Mouse (Mus musculus) lung, postnatal 36 days (tissue): ENCODE results near the gene Dnajc3.
A peak's percentile ranks its signal among the peaks of the same experiment; 100 is the strongest.

Source experiments
- DNase-seq: peaks from one replicate; pipeline ENCODE4 v3.0.0; 2022; ENCODE audit warnings: mixed read lengths

Gene Dnajc3

DNA sequence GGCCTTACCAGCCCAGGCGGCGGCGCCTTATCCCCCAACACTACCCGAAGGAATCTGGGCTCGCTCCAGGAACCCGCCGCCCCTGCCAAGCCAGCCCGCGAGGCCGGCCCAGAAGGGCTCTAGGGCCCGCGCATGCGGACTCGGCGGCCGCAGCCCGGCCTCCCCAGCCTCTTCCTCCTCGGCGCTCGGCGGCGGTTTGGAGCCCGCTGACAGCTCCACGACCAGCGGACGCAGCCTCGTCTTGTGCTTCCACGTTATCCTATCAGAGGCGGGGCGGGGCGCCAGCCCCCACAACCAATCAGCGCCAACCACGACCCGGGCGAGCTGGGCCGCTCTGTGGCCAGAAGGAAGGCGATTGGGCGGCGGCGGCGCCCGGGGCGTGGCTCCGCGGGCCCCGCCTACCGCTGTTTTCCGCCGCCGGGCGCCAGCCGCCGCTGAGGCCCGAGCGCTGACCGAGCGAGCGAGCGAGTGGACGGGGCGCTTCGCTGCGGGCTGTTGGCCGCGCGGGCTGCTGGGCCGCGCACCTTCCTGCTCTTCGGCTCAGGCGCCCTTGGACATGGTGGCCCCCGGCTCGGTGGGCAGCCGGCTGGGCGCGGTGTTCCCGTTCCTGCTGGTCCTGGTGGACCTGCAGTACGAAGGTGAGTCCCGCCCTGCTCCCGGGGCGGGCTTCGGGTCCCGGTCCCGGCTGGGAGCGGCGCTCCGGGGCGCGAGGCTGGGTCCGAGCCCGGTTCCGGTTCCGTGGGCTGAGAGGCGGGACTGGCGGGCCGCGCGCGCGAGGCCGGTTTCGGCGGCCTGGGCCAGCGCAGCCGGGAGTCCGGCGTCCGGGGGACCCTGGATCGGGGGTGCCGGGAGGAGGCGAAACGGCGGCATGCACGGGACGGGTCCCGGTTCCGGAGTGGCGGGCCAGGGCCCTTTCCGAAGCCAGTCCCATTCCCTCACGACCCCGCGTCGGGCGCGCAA is at the start of gene Dnajc3:
Dnajc3 (plus strand) TSS at position 444 of the 960 bp plus-strand sequence.
- peak; percentile 100 for DNase-seq

DNA sequence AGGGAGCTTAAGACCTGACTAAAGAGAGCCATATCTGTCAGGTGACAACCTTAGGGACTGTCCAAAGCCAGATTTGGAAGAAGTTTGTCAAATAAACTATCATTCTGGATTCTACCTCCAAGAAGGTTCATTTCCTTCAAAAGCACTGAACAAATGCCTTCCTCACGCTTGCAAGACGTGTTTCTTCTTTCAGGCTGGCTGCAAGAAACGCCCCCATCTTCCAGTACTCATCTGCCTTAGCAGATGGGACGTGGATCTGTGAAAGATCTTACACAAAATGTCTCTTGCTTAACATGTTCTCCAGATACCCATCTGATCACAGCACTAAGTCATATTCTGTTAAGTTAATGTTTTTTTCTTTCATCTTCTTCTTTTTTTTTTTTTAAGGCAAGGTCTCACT is 47.7 kb upstream of the Dnajc3 start:
- no peak for DNase-seq

DNA sequence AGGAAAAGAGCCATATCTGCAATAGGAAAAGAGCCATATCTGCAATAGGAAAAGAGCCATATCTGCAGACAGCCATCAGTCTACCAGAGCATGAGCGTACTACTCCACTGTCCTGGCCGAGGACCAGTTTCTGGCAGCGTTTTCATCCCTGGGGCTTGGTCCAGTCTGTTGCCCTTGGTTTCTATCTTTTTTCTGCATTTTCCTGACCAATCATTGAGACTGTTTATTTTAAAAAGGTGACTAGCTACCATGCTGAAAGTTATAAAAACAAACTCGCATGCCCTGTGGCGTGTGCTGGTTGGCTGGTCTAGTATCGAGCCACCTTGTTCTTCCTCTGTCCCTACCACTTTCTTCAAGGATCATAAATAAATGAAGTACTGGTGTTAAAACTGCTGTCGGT is 42.5 kb upstream of the Dnajc3 start:
- no peak for DNase-seq

DNA sequence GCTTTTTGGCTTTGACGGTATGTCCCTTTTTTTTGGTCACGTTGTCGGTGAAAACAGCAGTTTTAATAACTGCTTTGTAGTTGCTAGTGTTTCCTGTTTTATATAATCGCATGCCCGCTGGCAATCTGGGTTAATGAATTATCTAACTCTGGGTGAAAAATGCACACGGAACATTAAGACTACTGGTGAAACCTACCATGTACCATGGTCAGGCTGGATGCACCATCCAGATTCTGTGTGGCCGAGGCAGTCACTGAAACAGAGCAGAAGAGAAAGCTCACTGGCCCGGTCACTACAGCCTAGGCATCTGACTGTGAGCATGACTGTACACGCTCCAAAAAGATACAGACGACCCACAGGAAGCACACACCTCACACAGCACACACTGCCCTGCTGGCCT is 42.1 kb upstream of the Dnajc3 start:
- no peak for DNase-seq

DNA sequence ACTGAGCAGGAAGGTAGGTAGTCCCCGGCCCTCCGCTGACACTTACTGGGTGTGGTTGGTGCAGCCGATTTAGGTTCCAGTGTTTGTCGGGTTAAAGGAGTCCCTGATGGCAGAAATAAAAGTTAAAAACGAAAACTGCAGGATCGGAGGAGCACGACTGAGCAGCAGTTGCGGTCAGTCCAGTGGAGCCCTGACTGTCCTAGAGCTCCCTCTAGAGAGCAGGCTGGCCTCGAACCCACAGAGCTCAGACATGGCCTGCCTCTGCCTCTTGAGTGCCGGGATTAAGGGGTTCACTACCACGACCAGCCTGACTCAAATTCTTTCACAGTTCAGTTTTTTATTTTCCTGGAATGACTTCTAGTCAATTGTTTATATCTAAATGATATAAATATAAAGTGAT is 37.8 kb upstream of the Dnajc3 start:
- no peak for DNase-seq

DNA sequence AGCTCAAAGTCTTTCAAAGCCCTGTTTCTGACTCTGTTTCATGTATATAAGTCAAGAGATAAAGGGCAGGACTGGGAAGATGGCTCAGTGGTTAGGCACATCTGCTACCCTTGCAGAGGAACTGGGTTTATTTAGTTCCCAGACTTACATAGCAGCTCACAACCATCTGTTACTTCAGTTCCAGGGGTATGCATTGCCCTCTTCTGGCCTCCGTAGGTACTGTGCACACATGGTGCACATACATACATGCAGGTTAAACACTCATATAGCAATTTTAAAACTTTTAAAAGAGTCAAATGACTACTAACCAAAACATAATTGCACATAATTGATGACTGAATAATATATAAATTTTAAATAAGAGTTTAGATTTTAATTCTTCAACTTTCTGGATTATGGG is 36.9 kb upstream of the Dnajc3 start:
- DNase-seq: no peak

DNA sequence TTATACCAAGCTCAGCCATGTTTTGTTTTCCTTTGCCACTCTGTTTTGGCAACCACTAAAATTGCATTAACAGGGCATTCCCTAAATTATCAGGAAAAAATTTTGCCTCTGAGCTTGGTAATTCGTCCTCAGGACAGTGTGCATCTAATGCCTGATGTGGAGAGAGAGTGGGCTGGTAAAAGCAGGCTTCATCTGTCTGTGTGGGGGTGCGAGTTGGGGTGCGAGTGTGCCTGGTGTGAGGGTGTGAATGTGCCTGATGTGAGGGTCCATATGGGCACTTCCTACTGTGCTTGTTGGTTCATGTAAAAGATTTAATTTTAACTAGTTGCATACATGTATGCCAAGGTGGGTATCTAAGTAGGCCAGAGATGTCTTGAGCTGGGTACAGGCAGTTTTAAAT is 34.4 kb upstream of the Dnajc3 start:
- DNase-seq: no peak

DNA sequence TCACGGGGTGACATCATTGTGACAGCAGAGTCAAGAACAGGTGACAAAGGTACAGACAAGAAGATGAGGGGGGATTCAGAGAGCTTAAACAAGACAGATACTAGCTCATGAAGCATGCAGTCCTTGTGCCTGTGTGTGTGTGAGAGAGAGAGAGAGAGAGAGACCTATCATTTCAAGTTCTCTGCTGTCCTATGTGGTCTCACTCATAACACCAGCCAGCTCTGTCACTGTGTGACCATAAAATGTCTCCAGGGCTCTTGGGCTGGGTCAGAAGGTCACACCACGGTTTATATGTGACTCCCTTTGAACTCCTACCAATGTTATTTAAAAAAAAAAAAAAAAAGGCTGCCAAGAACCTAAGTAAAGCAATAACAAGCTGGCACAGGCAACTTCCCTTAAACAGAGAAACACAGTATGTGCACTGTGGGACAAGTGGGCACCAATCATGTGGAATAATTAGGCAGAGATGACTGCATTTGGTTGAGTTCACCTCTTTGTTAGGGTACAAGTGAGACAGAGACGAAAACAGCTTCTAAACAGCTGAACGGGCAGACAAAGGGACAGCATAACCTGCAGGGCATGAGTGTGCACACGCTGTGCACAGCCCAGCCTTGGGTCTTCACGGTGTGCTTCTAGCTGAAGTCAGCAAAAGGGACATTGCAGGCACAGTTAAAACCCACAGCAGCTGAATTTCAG is 33.8 kb upstream of the Dnajc3 start:
- no peak for DNase-seq

DNA sequence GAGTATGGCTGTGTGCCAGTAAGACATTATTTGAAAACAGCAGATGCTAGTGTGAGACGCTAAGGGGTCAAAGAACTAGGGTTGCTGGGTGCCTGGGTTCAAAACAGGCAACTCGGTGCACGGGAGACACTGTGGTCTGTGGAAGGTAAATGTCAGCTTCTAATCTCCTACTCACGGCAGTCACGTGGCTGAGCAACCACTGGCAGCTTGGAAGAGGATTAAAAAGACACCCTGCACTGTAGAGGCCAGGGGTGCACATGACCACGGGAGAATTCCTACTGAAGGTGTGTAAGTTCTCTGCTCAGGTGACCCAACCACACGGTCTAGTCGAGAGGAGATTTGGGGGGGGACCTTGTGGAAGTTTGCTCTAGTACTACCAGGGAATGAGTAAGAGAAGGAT is 30.2 kb upstream of the Dnajc3 start:
- DNase-seq: no peak

DNA sequence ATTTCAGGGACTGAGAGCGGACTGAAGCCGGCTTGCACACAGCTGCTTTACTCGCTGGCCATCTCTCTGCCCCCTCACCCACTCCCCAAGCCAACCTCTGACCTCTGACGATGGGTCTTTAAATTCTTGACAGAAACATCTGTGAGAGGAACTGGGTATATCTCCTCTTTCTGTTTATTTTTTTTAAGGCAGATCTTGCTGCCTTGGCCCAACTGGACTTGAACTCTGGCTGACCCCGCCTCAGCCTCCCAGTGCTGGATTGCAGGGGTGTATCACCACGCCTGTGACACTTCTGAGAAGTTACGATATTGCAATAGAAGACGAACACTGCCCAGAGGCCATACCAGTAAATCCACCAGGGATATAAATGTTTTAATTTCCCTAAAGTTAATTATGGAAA is 27.9 kb upstream of the Dnajc3 start:
- peak; percentile 50 for DNase-seq

DNA sequence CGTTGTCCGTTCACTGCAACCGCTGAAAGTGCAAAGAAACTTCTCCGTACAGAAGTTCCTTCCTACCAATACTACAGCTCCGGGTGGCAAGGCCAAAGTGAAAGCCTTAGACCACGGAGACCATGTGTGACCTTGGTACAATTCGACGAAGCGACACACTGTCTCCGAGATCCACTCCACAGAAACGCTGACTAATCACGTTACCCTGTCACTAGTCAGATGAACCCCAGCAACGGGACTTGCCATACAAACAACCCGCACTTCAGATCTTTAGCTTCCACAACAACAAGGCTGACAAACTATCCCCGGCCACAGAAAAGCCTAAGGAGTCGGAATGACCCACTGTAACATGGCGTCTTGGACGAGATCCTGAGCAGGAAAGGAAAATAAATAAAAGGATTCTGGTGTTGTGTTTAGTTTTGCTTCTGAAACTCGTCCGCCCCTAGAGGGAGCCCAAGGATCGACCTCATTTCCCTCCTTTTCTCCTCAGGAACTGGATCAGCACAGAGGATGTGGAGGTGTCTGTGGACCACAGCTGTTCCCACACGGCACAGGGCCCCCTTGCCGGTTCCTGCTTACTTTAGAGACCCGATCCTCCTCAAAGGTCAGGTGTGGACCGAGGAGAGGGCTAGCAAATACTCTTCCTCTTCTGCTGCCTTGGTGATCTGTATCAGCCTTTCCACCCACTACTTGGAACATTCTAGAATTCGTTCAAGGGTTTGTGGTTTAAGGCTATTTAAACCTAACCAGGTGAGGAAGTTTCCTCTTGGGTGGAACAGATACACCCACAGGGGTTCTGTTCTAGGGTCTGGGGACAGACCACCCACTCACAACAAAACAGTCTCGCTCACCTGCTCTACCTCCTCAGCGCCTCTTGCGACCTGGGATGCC is 27.2 kb upstream of the Dnajc3 start:
- peak; percentile 89 for DNase-seq

DNA sequence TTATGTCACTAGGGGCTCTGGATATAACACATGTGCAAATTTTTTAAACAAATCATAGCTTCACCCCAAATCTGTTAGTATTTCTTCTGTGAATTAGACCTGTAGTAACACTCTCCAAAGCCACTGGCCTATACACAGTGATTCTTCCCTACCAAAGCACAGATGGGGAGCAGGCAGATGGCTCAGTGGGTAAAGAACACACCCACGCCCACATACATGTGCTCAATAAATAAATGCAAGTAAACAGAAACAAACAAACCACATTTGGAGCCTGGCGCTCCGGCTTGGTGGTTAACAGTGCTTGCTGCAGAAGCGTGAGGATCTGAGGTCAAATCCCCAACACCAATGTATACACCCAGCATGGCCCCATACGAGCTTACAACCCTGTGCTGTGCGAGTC is 26.3 kb upstream of the Dnajc3 start:
- no peak for DNase-seq

DNA sequence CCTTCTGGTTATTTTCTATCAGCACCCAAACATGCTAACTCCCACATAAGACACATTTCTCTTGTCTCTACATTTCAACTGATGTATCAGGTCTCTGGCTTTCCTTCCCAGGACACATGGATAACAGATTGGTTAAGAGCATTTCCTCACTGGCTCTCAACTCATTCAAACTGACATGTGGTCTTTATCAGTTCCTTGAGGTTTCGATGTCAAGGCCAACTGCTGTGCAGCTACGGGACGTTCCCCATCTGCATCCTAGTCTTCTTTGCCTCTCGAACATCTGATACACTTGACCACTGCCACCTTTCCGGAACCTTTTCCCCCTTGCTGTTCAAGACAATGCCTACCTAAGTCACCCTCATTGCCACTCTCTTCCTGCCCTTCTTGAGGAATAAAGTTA is 24.1 kb upstream of the Dnajc3 start:
- no peak for DNase-seq

DNA sequence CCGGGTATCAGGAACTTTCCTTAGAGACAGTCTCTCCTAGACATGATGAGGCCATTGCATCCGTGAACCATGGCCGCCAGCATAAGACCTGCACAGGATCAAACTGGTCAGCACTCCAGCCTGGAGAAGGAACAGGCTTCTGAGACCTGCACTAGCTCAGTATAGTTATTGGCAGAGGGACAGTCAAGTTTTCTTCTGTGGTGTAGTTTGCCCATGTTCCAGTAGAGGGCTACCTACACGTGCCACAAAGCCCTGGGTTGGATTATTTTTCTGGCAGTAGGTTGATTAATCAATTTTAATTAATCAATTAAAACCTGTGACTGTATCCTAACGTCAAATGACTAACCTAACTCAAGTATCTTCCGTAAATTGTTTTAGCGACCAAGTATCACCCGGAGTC is 18.8 kb upstream of the Dnajc3 start:
- peak; percentile 56 for DNase-seq

DNA sequence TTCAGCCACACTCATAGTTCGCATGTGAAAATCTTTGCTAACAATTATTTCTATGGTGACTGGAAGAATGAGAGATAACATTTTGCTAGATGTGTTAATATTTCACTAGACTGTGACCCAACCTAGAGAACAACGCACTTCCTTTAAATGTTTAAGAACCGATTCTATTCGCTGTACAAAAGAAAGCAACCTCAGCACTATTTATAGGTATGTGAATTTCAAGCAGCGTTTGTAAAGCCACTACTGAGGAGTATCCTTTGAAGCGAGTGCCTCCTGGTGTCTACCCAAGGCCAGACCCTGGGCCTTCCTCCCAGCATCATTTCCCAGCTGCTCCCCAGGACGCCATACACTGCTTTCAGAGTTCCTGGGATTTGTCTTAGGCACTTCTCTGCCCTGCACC is 17.1 kb upstream of the Dnajc3 start:
- no peak for DNase-seq

DNA sequence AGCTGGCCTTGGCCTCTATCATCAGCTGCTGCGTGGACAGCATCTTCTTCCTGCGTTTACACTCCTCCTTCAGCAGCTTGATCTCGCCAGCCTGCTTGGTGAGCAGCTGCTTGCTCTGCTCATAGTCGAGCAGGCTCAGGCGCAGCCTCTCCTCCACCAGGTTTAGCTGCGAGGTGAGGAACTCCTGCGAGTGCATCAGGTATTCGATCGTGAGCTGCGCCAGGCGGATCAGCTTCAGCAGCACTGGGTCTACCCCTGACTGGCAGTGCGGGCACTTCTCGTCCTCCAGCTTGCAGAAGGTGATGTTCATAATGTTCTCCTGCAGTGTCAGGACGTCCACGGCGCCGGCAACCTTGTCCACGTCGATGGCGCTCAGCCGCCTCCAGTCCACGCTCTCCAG is 15.5 kb upstream of the Dnajc3 start:
- no peak for DNase-seq

DNA sequence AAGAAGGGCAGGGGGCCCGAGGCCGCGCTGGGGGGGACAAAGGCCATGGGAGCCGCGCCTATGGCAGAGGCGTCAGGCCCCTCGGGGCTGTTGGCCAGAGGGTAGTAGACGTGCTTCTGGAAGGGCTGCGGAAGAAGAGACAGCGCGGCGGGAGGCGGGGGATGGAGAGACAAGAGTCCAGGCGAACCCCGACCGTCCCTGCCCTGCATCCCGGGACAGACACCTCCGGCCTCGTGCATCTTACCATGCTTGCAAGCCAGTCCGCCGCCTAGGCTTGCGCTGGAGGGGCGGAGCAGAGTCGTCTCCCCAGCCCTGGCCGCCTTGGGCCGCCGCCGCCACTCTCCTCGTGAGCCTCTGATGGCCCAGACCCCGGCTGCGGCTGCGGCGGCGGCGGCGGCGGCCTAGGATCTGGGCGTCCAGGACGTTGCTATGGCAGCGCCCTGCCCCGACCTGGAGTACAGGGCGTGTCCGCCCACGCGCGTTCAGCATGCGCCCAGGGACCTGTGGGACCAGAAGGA is 15.1 kb upstream of the Dnajc3 start:
- DNase-seq: peak; percentile 59

DNA sequence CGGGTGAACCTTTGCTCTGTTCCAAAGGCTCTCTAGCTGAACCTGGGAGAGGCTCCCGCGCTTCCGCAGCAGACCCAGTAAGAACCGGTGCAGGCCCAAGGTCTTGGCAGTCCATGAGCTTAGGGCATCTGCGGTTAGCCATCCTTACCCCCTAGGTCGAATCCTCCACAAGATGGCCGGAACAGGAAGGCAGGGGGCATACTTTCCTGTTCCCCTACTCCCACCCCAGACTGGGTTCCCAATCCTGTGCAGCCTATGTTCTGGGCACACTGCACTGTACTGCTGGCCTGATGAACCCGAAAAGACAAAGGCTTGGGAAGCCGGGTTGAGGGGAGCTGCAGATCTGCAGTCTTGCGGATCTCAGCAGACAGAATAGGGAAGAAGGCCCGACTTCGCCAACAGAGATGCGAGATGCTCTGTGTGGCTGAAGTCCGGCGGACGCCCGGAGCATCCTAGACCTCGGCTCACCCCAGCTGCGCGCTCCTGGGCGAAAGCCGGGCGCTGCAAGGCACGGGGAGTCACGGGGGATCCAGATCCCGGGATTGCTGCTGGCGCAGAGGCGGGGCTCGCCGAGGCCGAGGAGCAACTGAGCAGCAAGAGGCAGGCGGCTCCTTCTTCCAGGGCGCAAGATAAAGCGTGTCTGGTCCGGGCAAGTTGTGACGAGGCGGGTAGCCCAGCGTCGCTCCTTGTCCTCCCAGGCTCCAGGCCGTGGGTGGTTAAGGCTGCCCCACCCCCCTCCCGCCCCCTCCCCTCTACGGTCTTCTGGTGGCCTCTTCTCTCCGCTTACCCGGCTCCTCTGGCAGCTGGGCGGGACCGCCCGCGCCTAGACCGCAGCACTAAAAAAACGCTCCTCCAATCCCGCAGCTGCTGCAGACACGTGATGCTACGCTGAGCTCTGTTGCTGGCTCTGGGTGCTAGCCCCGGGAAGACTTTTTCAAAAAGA is 12.8 kb upstream of the Dnajc3 start, which contains the start of gene Dzip1:
Dzip1 (minus strand) TSS at position 788 of the 943 bp plus-strand sequence.
- peak; percentile 62 for DNase-seq

DNA sequence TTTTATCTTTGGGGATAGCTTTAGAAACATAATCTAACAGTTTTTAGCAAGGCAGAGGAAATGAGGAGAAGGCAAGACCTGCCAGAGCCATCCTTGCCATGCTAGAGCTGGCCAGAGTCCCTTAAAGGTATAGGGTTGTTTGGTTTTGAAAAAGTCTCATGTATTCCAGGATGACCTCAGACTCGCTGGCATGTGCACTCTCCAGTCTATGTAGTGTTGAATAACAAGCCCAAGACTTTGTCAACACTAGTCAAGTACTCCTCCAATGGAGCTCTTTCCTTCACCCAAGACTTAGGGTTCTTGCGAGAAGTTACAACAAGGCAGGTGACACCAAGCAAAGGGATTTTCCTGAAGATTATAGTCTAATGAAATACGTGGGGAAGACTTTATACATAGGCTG is 9.2 kb upstream of the Dnajc3 start:
- DNase-seq: peak; percentile 65

DNA sequence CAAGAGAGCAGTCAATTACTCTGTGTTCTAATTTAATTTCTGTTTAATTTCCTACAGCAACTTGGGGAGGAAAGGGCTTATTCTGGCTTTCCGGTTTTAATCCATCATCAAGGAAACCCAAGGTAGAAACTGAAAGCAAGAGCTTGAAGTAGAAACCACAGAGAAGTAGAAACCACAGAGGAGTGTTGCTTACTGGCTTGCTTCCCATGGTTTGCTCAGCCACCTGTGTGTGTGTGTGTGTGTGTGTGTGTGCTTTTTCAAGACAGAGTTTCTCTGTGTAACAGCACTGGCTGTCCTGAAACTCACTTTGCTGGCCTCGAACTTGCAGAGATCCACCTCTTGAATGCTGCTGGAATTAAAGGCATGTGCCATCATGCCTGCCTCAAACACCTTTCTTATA is 8.0 kb upstream of the Dnajc3 start:
- peak; percentile 71 for DNase-seq

DNA sequence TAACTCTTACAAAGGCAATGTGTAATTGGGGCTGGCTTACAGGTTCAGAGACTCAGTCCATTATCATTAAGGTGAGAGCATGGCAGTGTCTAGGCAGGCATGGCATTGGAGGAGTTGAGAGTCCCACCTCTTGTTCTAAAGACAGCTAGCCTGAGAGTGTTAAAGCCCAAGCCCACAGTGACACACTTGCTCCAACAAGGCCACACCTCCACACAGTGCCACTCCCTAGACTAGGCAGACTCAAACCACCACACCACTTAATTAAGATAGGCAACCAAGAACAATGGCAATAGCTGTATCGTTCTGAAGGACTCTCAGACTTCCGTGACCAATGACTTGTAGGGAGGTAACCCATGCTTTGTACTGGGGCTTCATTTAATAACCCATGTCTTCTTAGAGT is 7.0 kb upstream of the Dnajc3 start:
- DNase-seq: no peak

DNA sequence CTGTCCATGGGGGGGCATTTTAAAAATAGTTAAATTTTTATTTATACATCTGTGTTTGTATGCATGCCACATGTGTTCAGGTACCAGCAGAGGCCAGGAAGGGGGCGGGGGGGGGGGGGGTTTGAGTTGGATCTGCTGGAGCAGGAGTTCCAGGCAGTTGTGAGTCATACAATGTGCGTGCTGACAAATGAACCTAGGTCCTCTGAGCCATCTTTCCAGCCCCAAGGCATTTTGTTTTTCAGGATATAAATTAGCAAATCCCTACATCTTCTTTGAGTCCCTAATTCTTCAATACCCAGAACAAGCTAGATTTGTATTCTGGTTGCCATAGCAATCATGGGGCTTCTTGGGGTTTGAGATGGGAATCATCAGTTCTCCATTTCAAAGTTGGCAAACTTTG is 6.6 kb upstream of the Dnajc3 start:
- no peak for DNase-seq
